Mouse (Mus musculus) myocyte (in vitro differentiated cells): ENCODE results near the gene Nmnat3. TPM values are rescaled to one million over a fixed set of nuclear protein-coding genes. Genes with fewer than 3 reads are reported as not detected.

ENCODE experiments used
- H3K27me3 ChIP-seq: one replicate; pipeline ENCODE4 v1.6.1; 2011; ENCODE audit not compliant: control insufficient read depth, insufficient read depth, insufficient read length
- H3K36me3 ChIP-seq: one replicate; pipeline ENCODE4 v1.6.1; 2011; ENCODE audit not compliant: control insufficient read depth, insufficient read depth
- H3K4me2 ChIP-seq: one replicate; pipeline ENCODE4 v1.6.1; 2011; ENCODE audit warnings: low read depth, control low read depth
- H3K4me3 ChIP-seq: one replicate; pipeline ENCODE4 v1.5.1; 2011; ENCODE audit warnings: mild to moderate bottlenecking, control low read depth, moderate library complexity
- H3K79me2 ChIP-seq: one replicate; pipeline ENCODE4 v1.6.1; 2011; ENCODE audit not compliant: control insufficient read depth, insufficient read depth
- H3ac ChIP-seq: one replicate; pipeline ENCODE4 v1.6.1; 2011; ENCODE audit not compliant: control insufficient read depth, insufficient read length
- CEBPB ChIP-seq: IDR thresholded peaks from 2 replicates; pipeline ENCODE4 v1.6.1; 2011; ENCODE audit warnings: mild to moderate bottlenecking, moderate library complexity; ENCODE audit not compliant: poor library complexity, insufficient read depth, severe bottlenecking
- E2F4 ChIP-seq: IDR thresholded peaks from one replicate; pipeline ENCODE4 v1.6.1; 2011; ENCODE audit warnings: mild to moderate bottlenecking, control low read depth, moderate library complexity; ENCODE audit not compliant: insufficient read depth
- MAX ChIP-seq: IDR thresholded peaks from one replicate; pipeline ENCODE4 v1.6.1; 2011; ENCODE audit warnings: low read depth, mild to moderate bottlenecking, control low read depth
- MYOD1 ChIP-seq, 3 experiments: IDR thresholded peaks; one replicate each; pipeline ENCODE4 v1.6.1; 2011; ENCODE audit warnings: control low read depth in 2 of 3, low read depth in 2 of 3, mild to moderate bottlenecking in 2 of 3, moderate library complexity in 1 of 3; ENCODE audit not compliant: insufficient read length in 2 of 3, control insufficient read depth in 1 of 3
- MYOG ChIP-seq, 3 experiments: IDR thresholded peaks; one replicate each; pipeline ENCODE4 v1.6.1; 2011; ENCODE audit warnings: control low read depth in 2 of 3, low read depth in 2 of 3, mild to moderate bottlenecking in 2 of 3; ENCODE audit not compliant: insufficient read length in 2 of 3, control insufficient read depth in 1 of 3, insufficient read depth in 1 of 3
- POLR2A ChIP-seq: IDR thresholded peaks from one replicate; pipeline ENCODE4 v1.6.1; 2011; ENCODE audit warnings: low read depth, mild to moderate bottlenecking, control low read depth, moderate library complexity; ENCODE audit not compliant: insufficient read length
- POLR2AphosphoS2 ChIP-seq: IDR thresholded peaks from one replicate; pipeline ENCODE4 v1.6.1; 2011; ENCODE audit warnings: low read depth, control low read depth; ENCODE audit not compliant: insufficient read length
- REST ChIP-seq: IDR thresholded peaks from one replicate; pipeline ENCODE4 v1.6.1; 2011; ENCODE audit warnings: mild to moderate bottlenecking, control low read depth, moderate library complexity; ENCODE audit not compliant: insufficient read depth, insufficient read length
- SRF ChIP-seq: IDR thresholded peaks from one replicate; pipeline ENCODE4 v1.6.1; 2011; ENCODE audit warnings: low read depth; ENCODE audit not compliant: control insufficient read depth, insufficient read length
- TCF12 ChIP-seq: IDR thresholded peaks from one replicate; pipeline ENCODE4 v1.6.1; 2011; ENCODE audit warnings: mild to moderate bottlenecking, control low read depth; ENCODE audit not compliant: poor library complexity, insufficient read depth, severe bottlenecking
- TCF3 ChIP-seq: IDR thresholded peaks from one replicate; pipeline ENCODE4 v1.6.1; 2011; ENCODE audit warnings: low read depth, control low read depth; ENCODE audit not compliant: insufficient read length
- USF1 ChIP-seq: IDR thresholded peaks from one replicate; pipeline ENCODE4 v1.6.1; 2011; ENCODE audit warnings: low read depth, mild to moderate bottlenecking, control low read depth, moderate library complexity
- polyA plus RNA-seq: library from polyadenylated mRNA; unstranded; fragments of >200 nt; fragmentation: generic; extraction: Trizol; gene quantifications from one replicate; pipeline ENCODE4 v1.2.1, GENCODE M21; 2012; ENCODE audit warnings: missing spikeins

The Nmnat3 gene
- polyA plus RNA-seq, 1 experiment, result 1.3 TPM

GRCm38 (mm10) chr9:98407771-98408170 is 120.5 kb downstream of the Nmnat3 start:
- Histone ChIP-seq H3K4me2 (no peak overlapping the region), H3K36me3 (no peaks in the 10 kb centered on the region), H3K4me3 (no peak overlapping the region), H3ac (no peak overlapping the region), H3K79me2 (no peaks in the 10 kb centered on the region), H3K27me3 (peaks cover 3% of the 10 kb centered on the region)
- TF ChIP-seq POLR2A (no peak), MYOD1 (IDR thresholded peaks at IDR 0.05; ENCODE audit: control insufficient read depth in 1 of 3, insufficient read length in 2 of 3, low read depth in 2 of 3) (no peak), MAX (no peak), E2F4 (no peak), SRF (no peak), TCF12 (no peak), POLR2AphosphoS2 (no peak)

GRCm38 (mm10) chr9:98409137-98409536 is 121.9 kb downstream of the Nmnat3 start:
- Histone ChIP-seq H3K27me3 (peaks cover 3% of the 10 kb centered on the region), H3K4me2 (no peak overlapping the region), H3ac (no peak overlapping the region), H3K36me3 (no peaks in the 10 kb centered on the region), H3K79me2 (no peaks in the 10 kb centered on the region), H3K4me3 (no peak overlapping the region)
- no peak for TF ChIP-seq REST
- no peak for TF ChIP-seq TCF3
- TF ChIP-seq CEBPB, result no peak
- no peak for TF ChIP-seq USF1
- TF ChIP-seq MYOG (IDR thresholded peaks at IDR 0.05; ENCODE audit: control insufficient read depth in 1 of 3, insufficient read depth in 1 of 3, insufficient read length in 2 of 3, low read depth in 2 of 3), result no peak
- TF ChIP-seq E2F4, result no peak
- no peak for TF ChIP-seq POLR2AphosphoS2
- TF ChIP-seq MYOD1 (IDR thresholded peaks at IDR 0.05; ENCODE audit: control insufficient read depth in 1 of 3, insufficient read length in 2 of 3, low read depth in 2 of 3), result no peak
- TF ChIP-seq POLR2A, result no peak
- TF ChIP-seq TCF12, result no peak
- TF ChIP-seq SRF, result no peak
- TF ChIP-seq MAX, result no peak

DNA sequence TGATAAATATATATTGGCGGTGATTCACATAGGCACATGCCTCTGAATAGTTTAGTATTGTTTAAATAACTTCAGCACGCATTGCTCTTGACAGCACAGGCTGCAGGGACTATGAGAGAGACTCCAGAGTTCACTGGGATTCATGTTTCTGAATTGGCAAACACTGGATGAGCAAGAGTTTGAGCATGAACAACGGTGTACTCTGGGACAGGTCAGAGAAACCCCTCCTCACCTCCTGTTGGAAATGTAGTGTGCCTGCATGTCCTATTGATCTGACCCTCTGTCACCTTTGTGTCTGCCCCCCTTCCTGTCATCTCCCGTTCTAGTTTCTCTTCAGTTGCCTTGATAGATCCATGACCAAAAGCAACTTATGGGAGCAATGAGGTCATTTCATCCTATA is 128.2 kb downstream of the Nmnat3 start:
- Histone ChIP-seq H3K4me3 (no peak overlapping the region), H3K36me3 (no peaks in the 10 kb centered on the region), H3K27me3 (peaks cover 11% of the 10 kb centered on the region), H3K4me2 (no peak overlapping the region), H3ac (no peak overlapping the region), H3K79me2 (no peaks in the 10 kb centered on the region)
- TF ChIP-seq SRF, result no peak
- no peak for TF ChIP-seq MYOD1 (IDR thresholded peaks at IDR 0.05; ENCODE audit: control insufficient read depth in 1 of 3, insufficient read length in 2 of 3, low read depth in 2 of 3)
- TF ChIP-seq MYOG (IDR thresholded peaks at IDR 0.05; ENCODE audit: control insufficient read depth in 1 of 3, insufficient read depth in 1 of 3, insufficient read length in 2 of 3, low read depth in 2 of 3), result no peak
- no peak for TF ChIP-seq MAX
- TF ChIP-seq TCF12, result no peak
- no peak for TF ChIP-seq TCF3
- TF ChIP-seq USF1, result no peak
- no peak for TF ChIP-seq REST
- no peak for TF ChIP-seq CEBPB
- TF ChIP-seq POLR2AphosphoS2, result no peak
- TF ChIP-seq E2F4, result no peak
- no peak for TF ChIP-seq POLR2A

- Histone ChIP-seq H3ac (no peak overlapping the region), H3K79me2 (no peaks in the 10 kb centered on the region), H3K27me3 (peaks cover 11% of the 10 kb centered on the region), H3K36me3 (no peaks in the 10 kb centered on the region), H3K4me3 (no peak overlapping the region), H3K4me2 (no peak overlapping the region)
- TF ChIP-seq TCF12, result no peak
- no peak for TF ChIP-seq MYOG (IDR thresholded peaks at IDR 0.05; ENCODE audit: control insufficient read depth in 1 of 3, insufficient read depth in 1 of 3, insufficient read length in 2 of 3, low read depth in 2 of 3)
- no peak for TF ChIP-seq E2F4
- TF ChIP-seq POLR2AphosphoS2, result no peak
- TF ChIP-seq SRF, result no peak
- TF ChIP-seq CEBPB, result no peak
- TF ChIP-seq USF1, result no peak
- TF ChIP-seq POLR2A, result no peak
- TF ChIP-seq TCF3, result no peak
- TF ChIP-seq MAX, result no peak
- no peak for TF ChIP-seq MYOD1 (IDR thresholded peaks at IDR 0.05; ENCODE audit: control insufficient read depth in 1 of 3, insufficient read length in 2 of 3, low read depth in 2 of 3)
- no peak for TF ChIP-seq REST
These were observed 130.7 kb downstream of the Nmnat3 start for GRCm38 (mm10) chr9:98417919-98418318.

DNA sequence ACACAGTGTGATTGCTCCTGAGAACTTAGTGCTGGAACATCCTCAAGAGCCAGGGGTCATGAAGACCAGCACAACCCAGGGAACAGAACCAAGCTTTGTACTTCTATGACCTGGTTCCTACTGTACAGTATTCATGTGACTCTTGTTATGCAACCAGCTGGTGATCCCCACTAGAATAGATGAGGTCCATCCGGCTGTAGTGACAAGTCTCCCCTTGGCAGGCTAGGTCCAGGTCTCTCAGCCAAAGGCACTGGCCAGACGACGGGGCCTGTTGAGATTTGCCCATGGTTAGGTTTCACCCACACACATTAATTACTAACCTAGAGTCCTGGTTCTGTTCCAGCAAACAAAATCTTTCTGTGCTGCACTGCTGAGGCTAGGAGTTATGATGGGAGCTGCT is 131.1 kb downstream of the Nmnat3 start:
- Histone ChIP-seq H3K4me2 (no peak overlapping the region), H3K36me3 (no peaks in the 10 kb centered on the region), H3K79me2 (no peaks in the 10 kb centered on the region), H3K27me3 (peaks cover 11% of the 10 kb centered on the region), H3ac (no peak overlapping the region), H3K4me3 (no peak overlapping the region)
- no peak for TF ChIP-seq TCF3
- no peak for TF ChIP-seq USF1
- no peak for TF ChIP-seq MAX
- no peak for TF ChIP-seq SRF
- no peak for TF ChIP-seq MYOG (IDR thresholded peaks at IDR 0.05; ENCODE audit: control insufficient read depth in 1 of 3, insufficient read depth in 1 of 3, insufficient read length in 2 of 3, low read depth in 2 of 3)
- no peak for TF ChIP-seq TCF12
- no peak for TF ChIP-seq CEBPB
- no peak for TF ChIP-seq POLR2AphosphoS2
- no peak for TF ChIP-seq MYOD1 (IDR thresholded peaks at IDR 0.05; ENCODE audit: control insufficient read depth in 1 of 3, insufficient read length in 2 of 3, low read depth in 2 of 3)
- no peak for TF ChIP-seq E2F4
- no peak for TF ChIP-seq POLR2A
- no peak for TF ChIP-seq REST
